Mouse (Mus musculus) lung, adult 10 weeks (tissue): ENCODE measurements around the gene Tmem82. TPM values are rescaled to one million over a fixed set of nuclear protein-coding genes. Genes with fewer than 3 reads are reported as not detected.

Source experiments
- polyA plus RNA-seq: library from polyadenylated mRNA; stranded (reverse); fragments of 350-450 nt; fragmentation: Illumina TruSeq; extraction: RNeasy Lipid Tissue Mini Kit (QIAGEN cat#74804); gene quantifications from one replicate; pipeline ENCODE4 v1.2.3, GENCODE M21; 2014; ENCODE audit warnings: low read depth, low replicate concordance; ENCODE audit not compliant: insufficient read depth

Tmem82 gene
- polyA plus RNA-seq: 1.9 TPM

DNA sequence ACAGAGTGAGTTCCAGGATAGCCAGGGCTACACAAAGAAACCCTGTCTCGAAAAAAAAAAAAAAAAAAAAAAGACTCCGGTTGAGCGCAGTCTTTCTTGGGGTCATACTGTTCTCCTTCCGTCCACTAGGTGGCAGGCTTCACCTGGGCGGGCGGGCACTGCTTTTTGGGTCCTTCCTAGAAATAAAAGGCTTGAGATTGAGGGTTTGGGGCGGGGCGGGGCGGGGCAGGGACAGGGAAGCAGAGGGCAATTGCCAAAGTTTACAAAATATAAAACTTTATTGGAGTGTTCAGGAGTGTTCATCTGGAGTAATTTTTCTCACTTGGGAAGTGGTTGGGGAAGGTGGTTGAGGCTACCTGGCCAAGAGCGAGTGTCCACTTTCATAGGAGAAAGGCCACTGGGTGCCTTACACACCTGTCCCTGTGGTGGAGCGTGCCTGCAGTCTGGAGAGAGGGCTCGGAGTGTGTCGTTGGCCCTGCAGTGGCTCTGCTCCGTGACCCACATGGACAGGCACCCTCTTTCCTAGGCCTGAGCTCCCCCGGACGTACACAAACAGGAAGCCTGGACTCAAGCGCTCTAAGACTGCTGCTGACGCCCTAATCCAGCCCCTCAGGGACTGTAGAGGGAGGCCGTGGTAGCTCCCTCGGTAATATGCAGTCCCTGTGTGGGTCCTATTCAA, at the start of gene Tmem82:
Gene Tmem82, minus strand, starts transcription at position 69 of the 679 bp plus-strand sequence.

DNA sequence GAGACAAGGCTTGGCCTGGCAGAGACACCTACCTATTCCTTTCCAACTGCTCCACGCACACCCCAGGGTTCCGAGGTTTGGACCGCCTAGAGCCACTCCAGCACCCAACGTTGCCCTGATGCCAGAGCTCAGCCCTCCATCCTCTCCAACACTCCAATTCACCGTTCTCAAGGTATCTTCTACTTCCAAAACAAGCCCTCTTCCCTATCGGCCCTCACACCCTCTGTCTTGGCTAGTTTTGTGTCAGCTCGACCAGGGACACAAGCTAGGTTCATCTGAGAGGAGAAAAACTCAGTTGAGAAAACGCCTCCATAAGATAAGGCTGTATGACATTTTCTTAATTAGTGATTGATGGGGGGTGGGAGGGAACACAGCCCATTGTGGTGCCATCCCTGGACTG, 46.4 kb upstream of the Tmem82 start, which contains the start of gene Plekhm2:
Gene Plekhm2, minus strand, starts transcription at position 101 of the 400 bp plus-strand sequence.

DNA sequence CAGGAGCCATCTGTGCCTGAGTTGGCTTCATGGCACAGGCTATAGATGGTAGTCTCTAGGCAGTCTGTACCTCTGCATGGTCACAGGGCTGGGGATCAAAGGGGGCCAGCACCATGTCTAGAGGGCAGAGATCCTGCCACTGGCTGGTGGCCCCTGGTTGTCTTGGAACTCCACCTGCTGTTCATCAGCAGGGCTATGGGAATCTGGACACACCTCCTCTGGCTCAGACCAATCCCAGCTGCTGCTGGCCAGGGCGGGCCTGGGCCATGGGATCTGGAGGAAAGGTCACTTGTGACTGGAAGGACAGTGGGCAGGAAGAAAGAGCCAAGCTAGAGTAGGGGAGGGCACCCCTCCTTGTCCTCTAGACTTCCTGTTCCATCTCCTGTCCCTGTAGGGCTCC, 5.2 kb upstream of the Tmem82 start, which contains the start of gene Slc25a34:
Gene Slc25a34, minus strand, starts transcription at position 156 of the 400 bp plus-strand sequence.

DNA sequence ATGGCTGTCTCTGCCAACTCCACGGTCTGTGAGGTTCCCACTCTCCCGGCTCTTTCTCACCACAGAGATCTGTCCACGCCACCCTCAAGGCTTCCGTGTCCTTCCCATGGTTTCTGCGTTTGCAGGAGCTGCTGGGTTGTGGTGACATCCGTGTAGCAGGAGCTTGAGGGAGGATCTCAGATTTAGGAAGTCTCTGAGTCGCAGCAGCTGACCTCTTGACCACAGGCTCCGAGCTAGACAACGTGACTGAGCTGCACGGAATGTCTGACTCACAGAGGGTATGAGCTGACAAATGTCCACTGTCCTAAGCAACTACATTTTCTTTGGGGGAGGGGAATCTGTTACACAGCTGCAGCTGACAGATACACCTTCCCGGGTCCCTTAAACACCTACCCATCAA, 12.6 kb downstream of the Tmem82 start, which contains the start of gene Fblim1:
Gene Fblim1, minus strand, starts transcription at position 236 of the 400 bp plus-strand sequence.

Other genes starting within 250 kb of the Tmem82 start
- gene Clcnka, start 219.9 kb downstream of the Tmem82 start, polyA plus RNA-seq: not detected
- gene Clcnkb, start 202.6 kb downstream of the Tmem82 start, polyA plus RNA-seq: not detected
- 11.0 TPM for gene Hspb7, start 197.9 kb downstream of the Tmem82 start, polyA plus RNA-seq
- not detected for gene Srarp, start 182.5 kb downstream of the Tmem82 start, polyA plus RNA-seq
- 12.2 TPM for gene Zbtb17, start 174.0 kb downstream of the Tmem82 start, polyA plus RNA-seq
- gene Spen, start 80.0 kb downstream of the Tmem82 start, polyA plus RNA-seq: 2.8 TPM
- 19.7 TPM for gene Fblim1, start 12.5 kb downstream of the Tmem82 start, polyA plus RNA-seq
- gene Slc25a34, start 5.2 kb upstream of the Tmem82 start, polyA plus RNA-seq: 2.5 TPM
- 10.9 TPM for gene Plekhm2, start 46.3 kb upstream of the Tmem82 start, polyA plus RNA-seq
- 2.7 TPM for gene Rsc1a1, start 67.0 kb upstream of the Tmem82 start, polyA plus RNA-seq
- gene Ddi2, start 104.8 kb upstream of the Tmem82 start, polyA plus RNA-seq: 10.1 TPM
- 0.22 TPM for gene Agmat, start 128.0 kb upstream of the Tmem82 start, polyA plus RNA-seq
- gene Dnajc16, start 172.3 kb upstream of the Tmem82 start, polyA plus RNA-seq: 5.2 TPM
- 9.1 TPM for gene Casp9, start 175.0 kb upstream of the Tmem82 start, polyA plus RNA-seq
- not detected for gene Cela2a, start 207.5 kb upstream of the Tmem82 start, polyA plus RNA-seq
- gene Ctrc, start 227.7 kb upstream of the Tmem82 start, polyA plus RNA-seq: not detected